In the genomic region with DNA sequence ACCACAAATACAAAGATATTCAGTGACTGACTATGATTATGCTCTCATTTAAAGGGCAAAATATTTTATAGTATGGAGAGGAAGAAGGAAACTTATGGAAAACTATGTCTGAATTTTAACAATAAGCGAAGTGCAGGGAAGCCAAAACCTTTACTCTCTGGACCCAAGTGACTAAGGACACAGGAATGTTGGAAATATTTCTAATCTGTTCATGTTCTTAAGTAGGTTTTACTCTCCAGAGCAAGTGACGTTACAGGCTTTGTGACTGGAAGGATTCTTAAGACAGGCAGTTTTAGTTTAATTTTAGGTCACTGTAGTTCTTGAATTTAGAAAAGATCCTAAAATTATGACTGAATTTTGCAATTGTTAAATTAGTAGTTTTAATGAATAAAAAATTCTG, we compare ENCODE assay signal across 16 mouse cellular contexts. TPM values are rescaled to one million over a fixed set of nuclear protein-coding genes. Genes with fewer than 3 reads are reported as not detected.
DNase-seq lines count a peak whose midpoint lies in the region; ATAC-seq and TF ChIP-seq lines count a peak whose summit lies in the region.
"Had no signal": no experiment of that assay in that cellular context is flagged by ENCODE, and none has a peak within 500 bp of the region (broad histone marks: within the 10 kb centered on the region; RNA-seq: fewer than 3 reads in every experiment).

No protein-coding gene starts in this region.

- H3K9ac ChIP-seq in heart, embryonic 11.5 days (ENCODE audit: low read depth, low read length): no peak overlapping the region
- H3K9ac ChIP-seq in CH12.LX (ENCODE audit: insufficient read depth, low read depth): peak overlapping the region; percentile 39; the same call in 1 of the 2 replicates
- no peak overlapping the region for H3K9ac ChIP-seq in hindbrain, embryonic 15.5 days
- H3K9ac ChIP-seq: liver, embryonic 14.5 days; neural tube, embryonic 15.5 days had no signal

- TF ChIP-seq EP300 in CH12.LX (IDR thresholded peaks at IDR 0.05; ENCODE audit: low read length): no peak

- ATAC-seq in heart, embryonic 11.5 days (replicated peaks; ENCODE audit: insufficient number of reproducible peaks, low FRiP score, low TSS enrichment): no peak
- ATAC-seq in hindbrain, embryonic 15.5 days (ENCODE audit: low FRiP score, low read depth): no peak

- dilution Hi-C loops in CH12.LX (cut with MboI; ENCODE audit: extremely low pct_ligation_motif_present, extremely low pct_unique_long_range_greater_than_20kb, low sequenced_read_pairs): no loop called here

- intact Hi-C loops in left cerebral cortex, postnatal 4 days (cut with DNase I): no loop called here

- WGBS in heart, embryonic 11.5 days (ENCODE audit: insufficient replicate concordance): 9% methylated on average over 2 of the region's 2 CpGs
- 6% methylated on average over 2 of the region's 2 CpGs for WGBS in forebrain, embryonic 10.5 days
- WGBS in hindbrain, embryonic 15.5 days: 41% methylated on average over 2 of the region's 2 CpGs

- no peaks in the 10 kb centered on the region for H3K79me2 ChIP-seq in CH12.LX (replicated peaks; ENCODE audit: control insufficient read depth, extremely low read depth, insufficient read depth, poor library complexity, severe bottlenecking)

- H3K4me2 ChIP-seq in heart, embryonic 11.5 days: peak overlapping the region; percentile 65
- peak overlapping the region; percentile 89; the same call in 1 of the 2 replicates for H3K4me2 ChIP-seq in CH12.LX (ENCODE audit: insufficient read depth, low read depth, poor library complexity, severe bottlenecking)
- 0 out of 2 replicates have a peak overlapping the region, but pooled peaks have one; percentile 22 for H3K4me2 ChIP-seq in hindbrain, embryonic 15.5 days
- H3K4me2 ChIP-seq: neural tube, embryonic 15.5 days had no signal

- DNase-seq in heart, adult 18-20 months: no peak
- DNase-seq in CH12.LX (ENCODE audit: extremely low read depth): no peak
- no peak for DNase-seq in forebrain, embryonic 10.5 days (ENCODE audit: extremely low spot score, low spot score)
- no peak for DNase-seq in left cerebral cortex, postnatal 4 days
- no peak for DNase-seq in urinary bladder, postnatal 25 days (ENCODE audit: low spot score)
- no peak for DNase-seq in T-cell, adult 2 months (ENCODE audit: low spot score)
- DNase-seq: kidney, postnatal 36 days; right cerebral cortex, postnatal 14 days; thymus, postnatal 14 days had no signal

- in situ Hi-C loops in CH12.LX (cut with MboI; ENCODE audit: low pct_ligation_motif_present, low pct_unique_long_range_greater_than_20kb, low sequenced_read_pairs): no loop called here

- peak overlapping the region; percentile 34; the same call in 1 of the 2 replicates for H3K4me3 ChIP-seq in heart, embryonic 11.5 days (ENCODE audit: low read depth, low read length)
- H3K4me3 ChIP-seq in CH12.LX (replicated peaks in 1 of 3; ENCODE audit: low read depth in 2 of 3, low read length in 2 of 3, poor library complexity in 1 of 3): no peak overlapping the region
- H3K4me3 ChIP-seq in forebrain, embryonic 10.5 days: peak overlapping the region; percentile 91
- H3K4me3 ChIP-seq in hindbrain, embryonic 15.5 days: no peak overlapping the region
- H3K4me3 ChIP-seq: neural tube, embryonic 15.5 days had no signal

- TF ChIP-seq RAD21 in CH12.LX (IDR thresholded peaks at IDR 0.05; ENCODE audit: low read depth, low read length): no peak

- H3K27me3 ChIP-seq in heart, embryonic 11.5 days (ENCODE audit: control insufficient read depth, insufficient read depth, low read length): peaks cover 37% of the 10 kb centered on the region
- H3K27me3 ChIP-seq in CH12.LX (replicated peaks): no peaks in the 10 kb centered on the region
- peaks cover 54% of the 10 kb centered on the region for H3K27me3 ChIP-seq in forebrain, embryonic 10.5 days (ENCODE audit: poor library complexity, severe bottlenecking)
- H3K27me3 ChIP-seq in hindbrain, embryonic 15.5 days: peaks cover 72% of the 10 kb centered on the region

- H3K4me1 ChIP-seq in heart, embryonic 11.5 days (ENCODE audit: control insufficient read depth, insufficient read depth, low read length): peaks cover 15% of the 10 kb centered on the region
- peaks cover 0 to 23% of the 10 kb centered on the region in 2 experiments; a peak in 2 of 4 replicates for H3K4me1 ChIP-seq in CH12.LX (ENCODE audit: control insufficient read depth in 1 of 2, insufficient read depth in 2 of 2)
- H3K4me1 ChIP-seq in forebrain, embryonic 10.5 days: peaks cover 83% of the 10 kb centered on the region
- H3K4me1 ChIP-seq in hindbrain, embryonic 15.5 days (replicated peaks): no peaks in the 10 kb centered on the region

- no peak for TF ChIP-seq CTCF in CH12.LX (conservative IDR thresholded peaks at IDR 0.05 in 1 of 2, IDR thresholded peaks at IDR 0.05 in 1 of 2; ENCODE audit: low read depth in 2 of 2, low read length in 2 of 2)

- no peaks in the 10 kb centered on the region for H3K9me3 ChIP-seq in heart, embryonic 11.5 days (replicated peaks; ENCODE audit: control insufficient read depth, low read length)
- no peaks in the 10 kb centered on the region for H3K9me3 ChIP-seq in CH12.LX (replicated peaks; ENCODE audit: low read length)
- no peaks in the 10 kb centered on the region for H3K9me3 ChIP-seq in forebrain, embryonic 10.5 days
- H3K9me3 ChIP-seq in hindbrain, embryonic 15.5 days: no peaks in the 10 kb centered on the region
- H3K9me3 ChIP-seq: neural tube, embryonic 15.5 days had no signal

- H3K36me3 ChIP-seq in heart, embryonic 11.5 days (ENCODE audit: control insufficient read depth, insufficient read depth, low read length): no peaks in the 10 kb centered on the region
- H3K36me3 ChIP-seq in CH12.LX (replicated peaks in 1 of 2; ENCODE audit: control insufficient read depth in 1 of 2, insufficient read depth in 1 of 2, low read length in 1 of 2): no peaks in the 10 kb centered on the region
- no peaks in the 10 kb centered on the region for H3K36me3 ChIP-seq in forebrain, embryonic 10.5 days (replicated peaks)
- no peaks in the 10 kb centered on the region for H3K36me3 ChIP-seq in hindbrain, embryonic 15.5 days

- no peak for TF ChIP-seq POLR2A in CH12.LX (IDR thresholded peaks at IDR 0.05; ENCODE audit: low read depth, low read length)

- H3K27ac ChIP-seq in heart, embryonic 11.5 days (ENCODE audit: low read depth, low read length): no peak overlapping the region
- no peak overlapping the region for H3K27ac ChIP-seq in CH12.LX (ENCODE audit: insufficient read depth, low read depth)
- H3K27ac ChIP-seq in forebrain, embryonic 10.5 days: peak overlapping the region; percentile 99
- no peak overlapping the region for H3K27ac ChIP-seq in hindbrain, embryonic 15.5 days (replicated peaks)
- H3K27ac ChIP-seq: liver, embryonic 14.5 days; neural tube, embryonic 15.5 days had no signal

TF ChIP-seq in CH12.LX, 34 proteins besides CTCF, POLR2A, EP300 and RAD21:
- TF ChIP-seq SIN3A (IDR thresholded peaks at IDR 0.05; ENCODE audit: low read length): no peak
- no peak for TF ChIP-seq ELF1 (IDR thresholded peaks at IDR 0.05; ENCODE audit: low read depth, low read length)
- no peak for TF ChIP-seq NELFE (IDR thresholded peaks at IDR 0.05; ENCODE audit: low read depth, low read length)
- no peak for TF ChIP-seq JUND (conservative IDR thresholded peaks at IDR 0.05; ENCODE audit: low read depth, low read length)
- no peak for TF ChIP-seq BHLHE40 (IDR thresholded peaks at IDR 0.05; ENCODE audit: low read depth, low read length)
- no peak for TF ChIP-seq ZC3H11A (IDR thresholded peaks at IDR 0.05; ENCODE audit: low read depth, low read length)
- no peak for TF ChIP-seq CHD2 (IDR thresholded peaks at IDR 0.05; ENCODE audit: low read length)
- no peak for TF ChIP-seq KAT2A (IDR thresholded peaks at IDR 0.05; ENCODE audit: insufficient replicate concordance, low read length)
- no peak for TF ChIP-seq TCF12 (IDR thresholded peaks at IDR 0.05; ENCODE audit: low read depth, low read length)
- TF ChIP-seq ZMIZ1 (IDR thresholded peaks at IDR 0.05; ENCODE audit: low read depth, low read length): no peak
- TF ChIP-seq ZKSCAN1 (IDR thresholded peaks at IDR 0.05; ENCODE audit: borderline replicate concordance, low read depth, low read length): no peak
- TF ChIP-seq HCFC1 (IDR thresholded peaks at IDR 0.05; ENCODE audit: low read depth, low read length): no peak
- no peak for TF ChIP-seq NRF1 (IDR thresholded peaks at IDR 0.05; ENCODE audit: low read depth, low read length)
- no peak for TF ChIP-seq GABPA (IDR thresholded peaks at IDR 0.05; ENCODE audit: insufficient replicate concordance, low read depth, low read length)
- TF ChIP-seq MXI1 (IDR thresholded peaks at IDR 0.05; ENCODE audit: low read depth, low read length): no peak
- no peak for TF ChIP-seq UBTF (IDR thresholded peaks at IDR 0.05; ENCODE audit: low read depth, low read length)
- TF ChIP-seq MAX (IDR thresholded peaks at IDR 0.05; ENCODE audit: low read length): no peak
- no peak for TF ChIP-seq MAFK (IDR thresholded peaks at IDR 0.05; ENCODE audit: insufficient replicate concordance, low read length)
- TF ChIP-seq ETS1 (conservative IDR thresholded peaks at IDR 0.05; ENCODE audit: low read depth, low read length): no peak
- no peak for TF ChIP-seq ZNF384 (IDR thresholded peaks at IDR 0.05; ENCODE audit: low read depth, low read length)

RNA-seq across cellular contexts. Expression of a gene that starts 6.1 kb away (rescaled TPM):
- polyA plus RNA-seq in heart, embryonic 11.5 days (2014; fragmentation: Nextera tagmentation; extraction: Ambion mirVana): 0.17 and 0.40 TPM in 2 replicates
- under 1 TPM in 1 of 2 experiments, not detected in 1; 0.23 TPM for total RNA-seq in heart, adult 18-20 months (2021)
- total RNA-seq in CH12.LX (2012; rRNA removed) (not detected in 2 replicates), CH12.LX (2014; rRNA removed) (not detected in 2 replicates)
- not detected in 2 replicates for polyA plus RNA-seq in CH12.LX (2012; ENCODE audit: insufficient read length, low read depth)
- 39.2 and 46.1 TPM in 2 replicates for polyA plus RNA-seq in forebrain, embryonic 10.5 days (2016; fragmentation: Nextera tagmentation; extraction: Ambion mirVana)
- 1.9 and 3.6 TPM in 2 replicates for polyA plus RNA-seq in hindbrain, embryonic 15.5 days (2015; fragmentation: Nextera tagmentation; extraction: Ambion mirVana)
- 10 to 100 TPM; 10.4 to 12.0 TPM for total RNA-seq in left cerebral cortex, postnatal 4 days (2021)
- total RNA-seq: megakaryocyte, adult 5-6 weeks had no signal
- polyA plus RNA-seq: gonadal fat pad, adult 2 months; intestine, embryonic 14.5 days; liver, embryonic 14.5 days; neural tube, embryonic 15.5 days had no signal

Comparison
In these comparisons a context has a peak if more than half of its experiments do, and no peak if none do; other contexts are left out.
1. H3K4me2 ChIP-seq: peak in every context shown above with its lines; median percentile 89 in CH12.LX; 65 in heart, embryonic 11.5 days; 22 in hindbrain, embryonic 15.5 days.
2. H3K4me3 ChIP-seq: peak in heart, embryonic 11.5 days (single experiment) and forebrain, embryonic 10.5 days (single experiment); none in CH12.LX (0 of 3) and hindbrain, embryonic 15.5 days (single experiment).